Mouse (Mus musculus): ENCODE data around the gene Hapln2. TPM values are rescaled to one million over a fixed set of nuclear protein-coding genes. Genes with fewer than 3 reads are reported as not detected.

Hapln2 gene
- polyA plus RNA-seq, 1 experiment from 2014 or later: 0.17 TPM

DNA sequence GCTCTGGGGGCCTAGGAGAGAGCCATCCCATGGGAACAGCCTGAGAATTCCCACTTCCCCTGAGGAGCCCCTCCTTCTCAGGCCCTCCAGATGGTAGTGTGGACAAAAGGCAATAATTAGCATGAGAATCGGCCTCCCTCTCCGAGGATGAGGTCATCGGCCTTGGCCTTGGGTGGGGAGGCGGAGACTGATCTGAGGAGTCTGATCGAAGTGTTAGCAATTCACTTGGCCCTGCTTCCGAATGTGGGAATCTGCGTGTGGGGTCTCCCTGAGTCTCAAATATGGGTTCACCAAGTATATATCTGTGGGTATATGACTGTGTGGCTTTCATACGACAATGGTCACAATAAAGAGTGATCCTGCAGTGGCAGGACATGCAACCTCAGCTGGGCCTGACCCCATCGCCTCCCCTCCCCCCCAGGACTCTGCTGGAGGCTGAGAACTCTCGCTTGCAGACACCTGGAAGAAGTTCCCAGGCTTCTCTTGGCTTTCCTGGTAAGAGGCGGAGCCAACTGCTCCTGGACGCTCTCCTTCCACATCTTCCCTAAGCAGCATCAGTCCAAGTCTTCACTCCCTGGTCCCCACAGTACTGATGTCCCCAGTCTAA is 52.9 kb downstream of the Hapln2 start:
- Histone ChIP-seq H3K9me3 (replicated peaks) (no peaks in the 10 kb centered on the region), H3K4me1 (replicated peaks) (peaks cover 52% of the 10 kb centered on the region)

DNA sequence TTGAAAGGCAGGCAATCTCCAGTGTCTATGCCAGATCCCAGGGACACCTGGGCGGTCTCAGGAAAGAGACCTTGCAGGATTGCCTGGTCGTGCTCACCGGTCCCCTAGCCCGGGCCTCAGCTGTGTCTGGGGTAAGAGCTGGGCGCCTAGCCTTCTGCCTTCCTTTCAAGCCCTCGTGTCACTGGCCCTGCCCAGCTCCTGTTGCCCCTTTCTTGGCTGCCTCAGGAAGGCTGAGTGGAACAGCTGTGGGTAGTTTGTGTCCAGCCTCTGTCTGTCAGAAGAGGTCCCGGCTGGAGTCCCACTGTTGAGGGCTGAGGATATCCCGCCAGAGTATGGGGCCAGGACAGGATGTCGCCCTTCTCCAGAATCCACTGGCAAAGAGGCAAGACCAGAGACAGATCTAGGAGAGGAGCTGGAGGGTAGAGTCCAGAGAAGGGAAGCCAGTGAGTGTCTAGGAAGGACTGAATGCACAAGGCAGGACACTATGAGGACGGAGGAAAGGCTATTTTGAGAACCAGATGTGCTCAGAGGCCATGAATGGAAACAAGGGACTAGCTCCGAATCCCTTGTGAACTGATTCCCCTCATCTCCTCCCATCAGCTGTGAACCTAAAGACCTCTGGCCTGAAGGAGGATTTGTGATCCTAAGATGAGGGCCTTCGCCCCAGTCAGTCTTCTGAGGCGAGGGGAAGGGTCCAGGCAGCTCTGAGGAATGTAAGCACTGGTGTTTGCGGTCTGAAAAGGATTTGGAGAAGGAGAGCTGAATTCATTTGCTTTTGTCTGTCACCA is 53.6 kb downstream of the Hapln2 start:
- no peaks in the 10 kb centered on the region for H3K9me3 ChIP-seq (replicated peaks)
- peak overlapping the region; percentile 91 for H3K9ac ChIP-seq
- peaks cover 52% of the 10 kb centered on the region for H3K4me1 ChIP-seq (replicated peaks)
- H3K27me3 ChIP-seq (replicated peaks): 0 out of 2 replicates have a peak, but pooled peaks cover 3% of the 10 kb centered on the region
- peak overlapping the region; percentile 74 for H3K4me3 ChIP-seq
- 39% methylated on average over 14 of the region's 14 CpGs for WGBS
- 0 out of 2 replicates have a peak overlapping the region, but pooled peaks have one; percentile 17 for H3K27ac ChIP-seq (ENCODE audit: poor library complexity, severe bottlenecking)
- no peak for ATAC-seq (ENCODE audit: insufficient number of reproducible peaks, low FRiP score)
- peaks cover 37% of the 10 kb centered on the region for H3K36me3 ChIP-seq
- peak overlapping the region; percentile 98 for H3K4me2 ChIP-seq

More for the DNA sequence above, 52.9 kb downstream of the Hapln2 start:
- Histone ChIP-seq H3K36me3 (peaks cover 44% of the 10 kb centered on the region), H3K4me2 (peak overlapping the region; percentile 98), H3K4me3 (peak overlapping the region; percentile 74), H3K27ac (ENCODE audit: poor library complexity, severe bottlenecking) (no peak overlapping the region), H3K27me3 (replicated peaks) (0 out of 2 replicates have a peak, but pooled peaks cover 3% of the 10 kb centered on the region), H3K9ac (peak overlapping the region; percentile 91)
- no peak for ATAC-seq (ENCODE audit: insufficient number of reproducible peaks, low FRiP score)
- 35% methylated on average over 12 of the region's 12 CpGs for WGBS

- H3K4me2 ChIP-seq: peak overlapping the region; percentile 98
- ATAC-seq (ENCODE audit: insufficient number of reproducible peaks, low FRiP score): no peak
- H3K9me3 ChIP-seq (replicated peaks): no peaks in the 10 kb centered on the region
- peaks cover 28% of the 10 kb centered on the region for H3K36me3 ChIP-seq
- peaks cover 44% of the 10 kb centered on the region for H3K4me1 ChIP-seq (replicated peaks)
- H3K27me3 ChIP-seq (replicated peaks): peaks cover 8% of the 10 kb centered on the region
- WGBS: 23% methylated on average over 5 of the region's 5 CpGs
- H3K9ac ChIP-seq: peak overlapping the region; percentile 91
- no peak overlapping the region for H3K27ac ChIP-seq (ENCODE audit: poor library complexity, severe bottlenecking)
- H3K4me3 ChIP-seq: peak overlapping the region; percentile 74
Measured at GRCm38 (mm10) chr3:87972776-87973175, 54.6 kb downstream of the Hapln2 start.

- H3K4me2 ChIP-seq: peak overlapping the region; percentile 98
- no peaks in the 10 kb centered on the region for H3K9me3 ChIP-seq (replicated peaks)
- 21% methylated on average over 8 of the region's 8 CpGs for WGBS
- peaks cover 24% of the 10 kb centered on the region for H3K36me3 ChIP-seq
- ATAC-seq (ENCODE audit: insufficient number of reproducible peaks, low FRiP score): no peak
- H3K4me3 ChIP-seq: peak overlapping the region; percentile 74
- peak overlapping the region; percentile 91 for H3K9ac ChIP-seq
- peaks cover 11% of the 10 kb centered on the region for H3K27me3 ChIP-seq (replicated peaks)
- H3K4me1 ChIP-seq (replicated peaks): peaks cover 44% of the 10 kb centered on the region
- H3K27ac ChIP-seq (ENCODE audit: poor library complexity, severe bottlenecking): no peak overlapping the region
Measured at GRCm38 (mm10) chr3:87972203-87972664, 55.1 kb downstream of the Hapln2 start.

Other genes starting within 250 kb of the Hapln2 start
- 0.26 and 0.30 TPM in 2 replicates for gene Ntrk1, start 232.4 kb downstream of the Hapln2 start, polyA plus RNA-seq (2016; fragmentation: Nextera tagmentation; extraction: Ambion mirVana)
- gene Insrr, start 230.6 kb downstream of the Hapln2 start, polyA plus RNA-seq (2016; fragmentation: Nextera tagmentation; extraction: Ambion mirVana): 0.21 TPM in 1 of 2 replicates, not detected in the other
- gene Pear1, start 203.3 kb downstream of the Hapln2 start, polyA plus RNA-seq (2016; fragmentation: Nextera tagmentation; extraction: Ambion mirVana): 15.7 and 16.1 TPM in 2 replicates
- gene Sh2d2a, start 180.8 kb downstream of the Hapln2 start, polyA plus RNA-seq (2016; fragmentation: Nextera tagmentation; extraction: Ambion mirVana): 0.15 TPM in 1 of 2 replicates, not detected in the other
- 11.2 and 11.5 TPM in 2 replicates for gene Prcc, start 142.0 kb downstream of the Hapln2 start, polyA plus RNA-seq (2016; fragmentation: Nextera tagmentation; extraction: Ambion mirVana)
- gene Hdgf, start 121.3 kb downstream of the Hapln2 start, polyA plus RNA-seq (2016; fragmentation: Nextera tagmentation; extraction: Ambion mirVana): 175 and 177 TPM in 2 replicates
- 62.9 and 65.2 TPM in 2 replicates for gene Mrpl24, start 108.1 kb downstream of the Hapln2 start, polyA plus RNA-seq (2016; fragmentation: Nextera tagmentation; extraction: Ambion mirVana)
- 36.4 and 38.3 TPM in 2 replicates for gene Isg20l2, start 97.3 kb downstream of the Hapln2 start, polyA plus RNA-seq (2016; fragmentation: Nextera tagmentation; extraction: Ambion mirVana)
- gene Rrnad1, start 96.9 kb downstream of the Hapln2 start, polyA plus RNA-seq (2016; fragmentation: Nextera tagmentation; extraction: Ambion mirVana): 13.6 and 14.1 TPM in 2 replicates
- gene Crabp2, start 78.9 kb downstream of the Hapln2 start, polyA plus RNA-seq (2016; fragmentation: Nextera tagmentation; extraction: Ambion mirVana): 7.3 and 8.0 TPM in 2 replicates
- gene Nes, start 56.5 kb downstream of the Hapln2 start, polyA plus RNA-seq (2016; fragmentation: Nextera tagmentation; extraction: Ambion mirVana): 33.0 and 34.6 TPM in 2 replicates
- gene Bcan, start 27.4 kb downstream of the Hapln2 start, polyA plus RNA-seq (2016; fragmentation: Nextera tagmentation; extraction: Ambion mirVana): 0.09 and 0.15 TPM in 2 replicates
- gene Gpatch4, start 15.5 kb upstream of the Hapln2 start, polyA plus RNA-seq (2016; fragmentation: Nextera tagmentation; extraction: Ambion mirVana): 19.2 and 19.7 TPM in 2 replicates
- gene Naxe, start 30.9 kb upstream of the Hapln2 start, polyA plus RNA-seq (2016; fragmentation: Nextera tagmentation; extraction: Ambion mirVana): 137 and 139 TPM in 2 replicates
- not detected in 2 replicates for gene Ttc24, start 50.7 kb upstream of the Hapln2 start, polyA plus RNA-seq (2016; fragmentation: Nextera tagmentation; extraction: Ambion mirVana)
- gene Iqgap3, start 54.4 kb upstream of the Hapln2 start, polyA plus RNA-seq (2016; fragmentation: Nextera tagmentation; extraction: Ambion mirVana): 32.3 and 36.8 TPM in 2 replicates
- gene Mef2d, start 114.8 kb upstream of the Hapln2 start, polyA plus RNA-seq (2016; fragmentation: Nextera tagmentation; extraction: Ambion mirVana): 53.5 and 56.6 TPM in 2 replicates
- 0.19 TPM in 1 of 2 replicates, not detected in the other for gene Rhbg, start 227.1 kb upstream of the Hapln2 start, polyA plus RNA-seq (2016; fragmentation: Nextera tagmentation; extraction: Ambion mirVana)

All from heart, embryonic 12.5 days (tissue).